Mouse (Mus musculus): ENCODE results near the gene Iffo2.

DNA sequence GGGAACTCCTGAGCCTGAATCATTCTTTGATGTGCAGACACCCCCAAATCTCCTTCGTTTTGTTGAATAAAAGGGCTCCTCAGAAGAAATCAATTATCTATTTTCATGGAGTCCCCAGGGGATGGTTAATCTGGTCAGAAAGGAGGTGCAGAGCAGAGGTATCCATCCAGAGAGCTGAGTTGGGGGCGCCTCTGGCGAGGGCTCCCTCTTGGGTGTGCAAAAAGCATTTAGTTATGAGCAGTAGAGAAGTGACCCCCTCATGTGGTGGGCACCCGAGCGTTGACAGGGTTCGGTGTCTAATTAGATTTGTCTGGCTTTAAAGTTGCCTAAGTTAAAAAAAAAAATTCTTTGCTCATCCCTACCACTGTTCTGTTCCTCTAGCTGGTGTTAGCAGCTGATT, 80.6 kb downstream of the Iffo2 start:
- TF ChIP-seq MAX (IDR thresholded peaks at IDR 0.05; ENCODE audit: low read length) (no peak), CTCF (conservative IDR thresholded peaks at IDR 0.05 in 1 of 2, IDR thresholded peaks at IDR 0.05 in 1 of 2; ENCODE audit: low read depth in 2 of 2, low read length in 2 of 2) (no peak), MAZ (IDR thresholded peaks at IDR 0.05; ENCODE audit: low read depth, low read length) (no peak)
